Mouse (Mus musculus) layer of hippocampus, adult 18-20 months (tissue): ENCODE results near the gene Kat5. TPM values are rescaled to one million over a fixed set of nuclear protein-coding genes. Genes with fewer than 3 reads are reported as not detected.

ENCODE experiments used
- DNase-seq, 2 experiments: peaks; one replicate each; pipeline ENCODE4 v3.0.0; 2022; ENCODE audit warnings: low spot score in 2 of 2
- total RNA-seq, 2 experiments: library from RNA; stranded (reverse); gene quantifications; 2 replicates each; pipeline ENCODE4 v1.2.3; 2021

Kat5 gene
- total RNA-seq, 2 experiments from 2014 or later = 78.7 to 86.3 TPM

GRCm38 (mm10) chr19:5572331-5573125 is 37.5 kb downstream of the Kat5 start:
- peak; percentile 25 to 66 for DNase-seq

- DNase-seq = no peak
Observed at GRCm38 (mm10) chr19:5571831-5572230, 38.2 kb downstream of the Kat5 start.

GRCm38 (mm10) chr19:5570353-5571246 is 39.4 kb downstream of the Kat5 start:
- DNase-seq = no peak

GRCm38 (mm10) chr19:5569521-5569920 is 40.5 kb downstream of the Kat5 start:
- no peak for DNase-seq

- DNase-seq = peak; percentile 51 to 81
Observed at GRCm38 (mm10) chr19:5568470-5569140, 41.4 kb downstream of the Kat5 start.

GRCm38 (mm10) chr19:5567534-5568469 is 42.2 kb downstream of the Kat5 start, which contains the start of gene Ap5b1:
Gene Ap5b1 (plus strand): TSS chr19:5568025.
- DNase-seq = peak; percentile 78 to 90

- DNase-seq = no peak
Observed at GRCm38 (mm10) chr19:5567180-5567533, 42.9 kb downstream of the Kat5 start.

GRCm38 (mm10) chr19:5566316-5566715 is 43.7 kb downstream of the Kat5 start:
- no peak for DNase-seq

- no peak for DNase-seq
Observed at GRCm38 (mm10) chr19:5562776-5563175, 47.3 kb downstream of the Kat5 start.

- DNase-seq = no peak
Observed at GRCm38 (mm10) chr19:5561886-5562285, 48.2 kb downstream of the Kat5 start.

GRCm38 (mm10) chr19:5561252-5561790 is 48.7 kb downstream of the Kat5 start:
- DNase-seq = no peak

GRCm38 (mm10) chr19:5560457-5561041 is 49.5 kb downstream of the Kat5 start, which contains the start of gene Ovol1:
Gene Ovol1 (minus strand): TSS chr19:5560646.
- no peak for DNase-seq

- no peak for DNase-seq
Observed at GRCm38 (mm10) chr19:5559631-5560456, 50.2 kb downstream of the Kat5 start.

GRCm38 (mm10) chr19:5559229-5559628 is 50.8 kb downstream of the Kat5 start:
- DNase-seq = no peak

GRCm38 (mm10) chr19:5558770-5559169 is 51.3 kb downstream of the Kat5 start:
- no peak for DNase-seq

- DNase-seq = no peak
Observed at GRCm38 (mm10) chr19:5558169-5558568, 51.9 kb downstream of the Kat5 start.

GRCm38 (mm10) chr19:5554212-5554611 is 55.8 kb downstream of the Kat5 start:
- no peak for DNase-seq

GRCm38 (mm10) chr19:5553802-5554201 is 56.2 kb downstream of the Kat5 start:
- DNase-seq = no peak
